Mouse (Mus musculus): ENCODE results near the gene Taf3. TPM values are rescaled to one million over a fixed set of nuclear protein-coding genes. Genes with fewer than 3 reads are reported as not detected.

Gene Taf3
- polyA plus RNA-seq, 1 experiment from 2014 or later = 13.3 TPM

DNA sequence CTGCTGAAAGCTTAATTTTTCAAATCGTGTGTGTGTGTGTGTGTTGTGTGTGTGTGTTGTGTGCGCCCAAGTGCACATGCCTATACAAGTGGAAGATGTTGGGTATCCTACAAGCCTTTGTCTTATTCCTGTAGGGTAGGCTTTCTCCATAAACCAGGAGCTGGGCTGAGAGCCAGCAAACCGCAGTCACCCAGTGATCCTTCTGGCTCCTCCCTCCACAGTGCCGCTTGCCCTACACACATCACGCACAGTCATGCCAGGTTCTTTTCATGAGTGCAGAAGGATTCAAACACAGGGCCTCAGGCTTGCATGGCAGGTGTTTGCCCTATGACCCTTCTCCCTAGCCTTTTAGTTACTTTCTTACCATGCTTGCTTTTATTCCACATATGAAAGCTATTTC lies 45.0 kb downstream of the Taf3 start:
- H3K9me3 ChIP-seq (ENCODE audit: control insufficient read depth, low read length) = no peaks in the 10 kb centered on the region
- WGBS = 81% methylated on average over 5 of the region's 5 CpGs
- no peak overlapping the region for H3K4me3 ChIP-seq (ENCODE audit: low read depth, low read length)
- H3K4me2 ChIP-seq (ENCODE audit: low read length) = no peak overlapping the region
- no peak for ATAC-seq (replicated peaks; ENCODE audit: low FRiP score, low TSS enrichment, low read depth)
- no peaks in the 10 kb centered on the region for H3K27me3 ChIP-seq (replicated peaks; ENCODE audit: control insufficient read depth, insufficient read depth, low read length)
- no peak overlapping the region for H3K9ac ChIP-seq (ENCODE audit: low read length)
- H3K27ac ChIP-seq (ENCODE audit: low read depth) = no peak overlapping the region
- no peaks in the 10 kb centered on the region for H3K4me1 ChIP-seq (replicated peaks; ENCODE audit: control insufficient read depth, insufficient read depth, low read length)
- no peaks in the 10 kb centered on the region for H3K36me3 ChIP-seq (ENCODE audit: control insufficient read depth, insufficient read depth, low read length)
- DNase-seq (ENCODE audit: low spot score) = no peak

DNA sequence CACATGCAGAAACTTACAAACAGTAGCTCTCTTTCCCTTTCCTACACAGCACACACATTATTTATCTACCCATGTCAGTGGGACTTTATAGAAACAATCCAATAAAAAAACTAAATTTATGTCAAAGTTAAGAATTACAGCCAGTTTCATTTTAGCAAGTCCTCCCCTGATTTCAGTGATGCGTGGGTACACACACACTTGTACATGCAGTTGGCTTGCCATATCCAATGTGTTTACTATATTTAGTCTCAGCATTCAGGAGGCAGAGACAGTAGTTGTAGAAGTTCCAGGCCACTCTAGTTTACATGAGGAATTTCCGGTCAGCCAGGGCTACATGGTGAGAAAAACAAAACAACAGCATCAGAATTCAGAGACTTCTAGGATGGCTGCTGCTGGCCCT lies 46.8 kb downstream of the Taf3 start:
- 77% methylated on average over 2 of the region's 2 CpGs for WGBS
- ATAC-seq (replicated peaks; ENCODE audit: low FRiP score, low TSS enrichment, low read depth) (no peak), DNase-seq (ENCODE audit: low spot score) (no peak)

DNA sequence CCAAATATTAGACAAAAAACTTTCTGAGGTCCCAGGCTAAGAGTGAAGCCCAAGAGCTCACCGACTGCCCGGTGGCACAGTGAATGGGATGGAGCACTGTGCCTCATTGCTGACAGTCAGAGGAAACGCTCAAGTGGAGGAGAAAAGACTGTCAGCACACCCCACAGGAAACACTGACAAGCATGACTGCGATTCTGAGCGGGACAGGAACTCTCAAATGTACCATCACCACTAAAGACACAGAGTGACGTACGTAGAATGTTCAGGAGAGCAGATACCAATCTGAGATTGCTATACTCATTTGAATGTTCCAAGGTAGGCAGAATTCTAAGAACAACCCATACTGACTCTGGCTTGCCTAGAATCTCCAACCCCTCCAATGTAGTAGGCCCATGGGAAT lies 50.9 kb downstream of the Taf3 start:
- Histone ChIP-seq H3K36me3 (ENCODE audit: control insufficient read depth, insufficient read depth, low read length) (no peaks in the 10 kb centered on the region), H3K9me3 (ENCODE audit: control insufficient read depth, low read length) (no peaks in the 10 kb centered on the region), H3K4me1 (replicated peaks; ENCODE audit: control insufficient read depth, insufficient read depth, low read length) (no peaks in the 10 kb centered on the region), H3K4me3 (ENCODE audit: low read depth, low read length) (no peak overlapping the region), H3K27ac (ENCODE audit: low read depth) (no peak overlapping the region), H3K27me3 (replicated peaks; ENCODE audit: control insufficient read depth, insufficient read depth, low read length) (no peaks in the 10 kb centered on the region), H3K4me2 (ENCODE audit: low read length) (no peak overlapping the region), H3K9ac (ENCODE audit: low read length) (no peak overlapping the region)
- no peak for DNase-seq (ENCODE audit: low spot score)
- no peak for ATAC-seq (replicated peaks; ENCODE audit: low FRiP score, low TSS enrichment, low read depth)
- 87% methylated on average over 7 of the region's 7 CpGs for WGBS

More for the DNA sequence above, 46.8 kb downstream of the Taf3 start:
- H3K9ac ChIP-seq (ENCODE audit: low read length) = no peak overlapping the region
- H3K4me3 ChIP-seq (ENCODE audit: low read depth, low read length) = no peak overlapping the region
- no peak overlapping the region for H3K27ac ChIP-seq (ENCODE audit: low read depth)
- no peaks in the 10 kb centered on the region for H3K36me3 ChIP-seq (ENCODE audit: control insufficient read depth, insufficient read depth, low read length)
- no peaks in the 10 kb centered on the region for H3K4me1 ChIP-seq (replicated peaks; ENCODE audit: control insufficient read depth, insufficient read depth, low read length)
- no peaks in the 10 kb centered on the region for H3K27me3 ChIP-seq (replicated peaks; ENCODE audit: control insufficient read depth, insufficient read depth, low read length)
- H3K4me2 ChIP-seq (ENCODE audit: low read length) = no peak overlapping the region
- H3K9me3 ChIP-seq (ENCODE audit: control insufficient read depth, low read length) = no peaks in the 10 kb centered on the region

DNA sequence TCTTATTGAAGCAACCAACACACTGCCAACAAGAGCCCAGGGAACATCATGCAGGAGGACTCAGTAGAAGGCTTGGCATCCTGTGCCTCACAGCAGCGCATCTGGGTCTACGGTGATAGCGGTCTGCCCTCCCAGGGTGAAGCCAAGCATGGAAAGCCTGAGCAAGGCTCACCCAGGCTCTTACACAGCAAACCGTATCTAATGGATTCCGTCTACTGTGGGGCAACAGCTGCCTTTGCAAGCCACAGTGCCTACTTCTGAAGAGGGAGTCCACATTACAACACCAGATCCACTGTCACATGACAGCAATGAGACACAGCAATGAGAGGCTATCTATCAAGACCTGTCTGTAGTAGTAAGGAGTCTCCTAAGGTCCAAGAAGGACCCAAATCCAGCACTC lies 52.3 kb downstream of the Taf3 start:
- H3K27ac ChIP-seq (ENCODE audit: low read depth) = no peak overlapping the region

DNA sequence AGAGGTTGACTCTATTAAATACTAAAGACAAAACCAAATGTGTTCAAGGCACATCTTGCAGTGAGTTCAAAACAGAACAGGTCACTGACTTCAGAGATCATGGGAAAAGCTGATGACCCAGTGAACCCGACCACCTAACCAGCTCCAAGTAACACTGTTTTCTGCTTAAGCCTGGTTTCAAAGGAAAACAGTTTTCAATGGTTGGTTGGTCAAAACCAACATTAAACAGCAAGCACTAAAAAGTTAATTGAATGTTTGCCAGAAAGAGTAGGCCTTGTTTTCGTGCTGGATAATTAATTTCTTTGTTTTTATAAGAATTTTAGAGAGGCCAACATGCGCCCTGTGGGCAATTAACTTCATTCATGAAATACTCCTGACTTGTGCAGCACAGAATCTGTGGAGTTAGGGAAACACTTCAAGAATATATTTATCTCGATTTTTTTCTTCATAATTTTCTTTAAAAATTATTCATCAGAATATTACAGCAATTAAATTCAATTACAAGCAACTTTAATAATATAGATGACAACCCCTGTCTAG lies 57.6 kb downstream of the Taf3 start:
- no peak for DNase-seq (ENCODE audit: low spot score)
- 53% methylated on average over 4 of the region's 4 CpGs for WGBS
- Histone ChIP-seq H3K36me3 (ENCODE audit: control insufficient read depth, insufficient read depth, low read length) (no peaks in the 10 kb centered on the region), H3K27me3 (replicated peaks; ENCODE audit: control insufficient read depth, insufficient read depth, low read length) (no peaks in the 10 kb centered on the region), H3K4me2 (ENCODE audit: low read length) (no peak overlapping the region), H3K4me1 (replicated peaks; ENCODE audit: control insufficient read depth, insufficient read depth, low read length) (0 out of 2 replicates have a peak, but pooled peaks cover 3% of the 10 kb centered on the region), H3K4me3 (ENCODE audit: low read depth, low read length) (no peak overlapping the region), H3K9me3 (ENCODE audit: control insufficient read depth, low read length) (no peaks in the 10 kb centered on the region), H3K9ac (ENCODE audit: low read length) (no peak overlapping the region), H3K27ac (ENCODE audit: low read depth) (no peak overlapping the region)
- ATAC-seq (replicated peaks; ENCODE audit: low FRiP score, low TSS enrichment, low read depth) = no peak

More for the DNA sequence above, 52.3 kb downstream of the Taf3 start:
- no peaks in the 10 kb centered on the region for H3K36me3 ChIP-seq (ENCODE audit: control insufficient read depth, insufficient read depth, low read length)
- ATAC-seq (replicated peaks; ENCODE audit: low FRiP score, low TSS enrichment, low read depth) (no peak), DNase-seq (ENCODE audit: low spot score) (no peak)
- no peak overlapping the region for H3K4me2 ChIP-seq (ENCODE audit: low read length)
- no peaks in the 10 kb centered on the region for H3K27me3 ChIP-seq (replicated peaks; ENCODE audit: control insufficient read depth, insufficient read depth, low read length)
- H3K9ac ChIP-seq (ENCODE audit: low read length) = no peak overlapping the region
- H3K4me3 ChIP-seq (ENCODE audit: low read depth, low read length) = no peak overlapping the region
- 94% methylated on average over 5 of the region's 5 CpGs for WGBS
- no peaks in the 10 kb centered on the region for H3K9me3 ChIP-seq (ENCODE audit: control insufficient read depth, low read length)
- H3K4me1 ChIP-seq (replicated peaks; ENCODE audit: control insufficient read depth, insufficient read depth, low read length) = no peaks in the 10 kb centered on the region

DNA sequence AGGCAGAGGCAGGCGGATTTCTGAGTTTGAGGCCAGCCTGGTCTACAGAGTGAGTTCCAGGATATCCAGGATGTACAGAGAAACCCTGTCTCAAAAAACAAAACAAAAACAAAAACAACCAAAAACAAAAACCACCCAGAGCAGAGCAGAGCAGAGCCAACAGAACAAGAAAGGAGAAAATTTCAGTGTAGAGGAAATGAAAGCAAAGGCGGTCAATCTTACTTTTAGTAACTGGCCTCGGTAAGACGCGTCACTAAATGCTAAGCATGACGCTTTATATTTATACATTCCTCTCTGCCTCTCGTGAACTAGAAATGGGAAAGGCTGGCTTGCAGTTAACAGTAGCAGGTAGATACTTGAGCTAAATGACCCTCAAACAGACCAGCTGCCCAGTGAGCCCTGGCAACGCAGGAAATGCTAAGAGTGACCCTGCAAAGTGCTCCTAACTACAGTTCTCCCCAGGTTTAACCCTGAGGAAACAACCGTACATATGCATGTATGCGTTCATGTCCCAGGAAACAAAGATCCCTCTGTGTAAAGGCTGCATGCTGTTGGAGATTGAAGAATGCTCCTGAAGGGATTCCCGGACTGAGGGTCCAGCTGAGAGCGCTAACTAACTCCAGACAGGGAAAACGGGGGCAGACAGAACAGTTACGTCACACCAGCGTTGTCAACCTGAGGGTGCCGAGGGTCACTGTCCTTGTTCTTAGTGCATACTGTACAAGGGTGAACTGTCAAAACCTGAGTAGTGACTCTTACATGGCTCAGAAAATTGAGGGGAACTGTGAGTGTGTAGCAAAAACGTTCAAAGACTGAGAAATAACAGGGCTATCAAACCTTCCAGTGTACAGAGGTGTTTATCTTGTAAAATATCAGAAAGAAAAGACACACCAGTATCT lies 58.5 kb downstream of the Taf3 start:
- 72% methylated on average over 17 of the region's 17 CpGs for WGBS
- Histone ChIP-seq H3K9me3 (ENCODE audit: control insufficient read depth, low read length) (no peaks in the 10 kb centered on the region), H3K9ac (ENCODE audit: low read length) (no peak overlapping the region), H3K4me3 (ENCODE audit: low read depth, low read length) (no peak overlapping the region), H3K4me2 (ENCODE audit: low read length) (no peak overlapping the region), H3K27me3 (replicated peaks; ENCODE audit: control insufficient read depth, insufficient read depth, low read length) (no peaks in the 10 kb centered on the region), H3K36me3 (ENCODE audit: control insufficient read depth, insufficient read depth, low read length) (no peaks in the 10 kb centered on the region), H3K4me1 (replicated peaks; ENCODE audit: control insufficient read depth, insufficient read depth, low read length) (0 out of 2 replicates have a peak, but pooled peaks cover 3% of the 10 kb centered on the region), H3K27ac (ENCODE audit: low read depth) (no peak overlapping the region)
- ATAC-seq (replicated peaks; ENCODE audit: low FRiP score, low TSS enrichment, low read depth) = no peak
- no peak for DNase-seq (ENCODE audit: low spot score)

DNA sequence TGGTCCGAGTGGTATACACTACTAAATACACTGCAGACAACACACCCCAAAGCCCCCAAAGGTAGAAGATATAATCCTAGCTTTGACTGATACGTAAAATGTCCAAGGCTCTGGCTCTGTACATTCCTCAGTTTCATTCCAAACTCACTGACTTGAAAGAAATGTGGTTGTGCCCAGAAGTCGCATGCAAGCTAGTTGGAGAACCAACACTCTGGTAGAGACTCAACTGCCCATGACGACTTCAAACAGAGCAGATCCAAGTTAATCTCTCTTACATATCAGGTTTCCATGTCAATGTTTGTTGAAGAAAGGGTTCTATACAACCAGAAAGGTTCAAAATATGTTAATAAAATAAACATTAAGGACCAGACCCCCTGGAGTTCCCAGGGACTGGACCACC lies 60.1 kb downstream of the Taf3 start:
- DNase-seq (ENCODE audit: low spot score) (no peak), ATAC-seq (replicated peaks; ENCODE audit: low FRiP score, low TSS enrichment, low read depth) (no peak)
- 91% methylated on average over 4 of the region's 4 CpGs for WGBS
- Histone ChIP-seq H3K9me3 (ENCODE audit: control insufficient read depth, low read length) (no peaks in the 10 kb centered on the region), H3K9ac (ENCODE audit: low read length) (no peak overlapping the region), H3K4me2 (ENCODE audit: low read length) (no peak overlapping the region), H3K27me3 (replicated peaks; ENCODE audit: control insufficient read depth, insufficient read depth, low read length) (no peaks in the 10 kb centered on the region), H3K4me1 (replicated peaks; ENCODE audit: control insufficient read depth, insufficient read depth, low read length) (0 out of 2 replicates have a peak, but pooled peaks cover 3% of the 10 kb centered on the region), H3K36me3 (ENCODE audit: control insufficient read depth, insufficient read depth, low read length) (no peaks in the 10 kb centered on the region), H3K27ac (ENCODE audit: low read depth) (no peak overlapping the region), H3K4me3 (ENCODE audit: low read depth, low read length) (no peak overlapping the region)

DNA sequence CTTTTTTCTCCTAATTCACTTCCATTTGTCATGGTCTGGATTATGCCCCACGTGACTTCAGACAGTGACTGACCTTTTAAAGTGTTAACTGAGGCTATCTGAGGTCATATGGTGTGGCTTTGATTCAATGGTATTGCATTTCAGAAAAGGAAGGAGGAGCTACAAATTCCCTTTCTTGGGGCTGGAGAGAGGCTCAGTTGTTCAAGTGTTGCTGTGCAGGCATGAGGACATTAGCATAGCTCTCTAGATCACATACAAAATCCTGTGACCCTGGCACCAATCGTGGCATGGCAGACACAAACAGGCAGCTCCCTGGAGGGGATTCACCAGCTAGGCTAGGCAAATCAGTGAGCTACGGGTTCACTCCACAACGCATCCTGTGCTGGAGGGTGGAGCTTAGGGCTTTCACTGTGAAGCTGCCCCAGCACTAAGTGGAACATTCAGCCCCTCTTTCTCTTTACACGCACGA lies 62.4 kb downstream of the Taf3 start:
- H3K4me1 ChIP-seq (replicated peaks; ENCODE audit: control insufficient read depth, insufficient read depth, low read length) = peaks cover 10% of the 10 kb centered on the region
- ATAC-seq (replicated peaks; ENCODE audit: low FRiP score, low TSS enrichment, low read depth) (no peak), DNase-seq (ENCODE audit: low spot score) (no peak)
- WGBS = 13% methylated on average over 6 of the region's 6 CpGs
- H3K27me3 ChIP-seq (replicated peaks; ENCODE audit: control insufficient read depth, insufficient read depth, low read length) = no peaks in the 10 kb centered on the region
- no peak overlapping the region for H3K9ac ChIP-seq (ENCODE audit: low read length)
- H3K9me3 ChIP-seq (ENCODE audit: control insufficient read depth, low read length) = no peaks in the 10 kb centered on the region
- no peak overlapping the region for H3K4me2 ChIP-seq (ENCODE audit: low read length)
- H3K36me3 ChIP-seq (ENCODE audit: control insufficient read depth, insufficient read depth, low read length) = no peaks in the 10 kb centered on the region
- H3K27ac ChIP-seq (ENCODE audit: low read depth) = no peak overlapping the region
- no peak overlapping the region for H3K4me3 ChIP-seq (ENCODE audit: low read depth, low read length)
